Mouse (Mus musculus) spleen, embryonic (tissue): ENCODE data around the gene Asic4.

ENCODE experiments used
- CTCF ChIA-PET: fragments of 350-600 bp; sonication (Branson Sonifier 250); formaldehyde crosslinking; loops from one replicate; lab custom pipeline; 2022; lab: Charles Lee

Gene Asic4

DNA sequence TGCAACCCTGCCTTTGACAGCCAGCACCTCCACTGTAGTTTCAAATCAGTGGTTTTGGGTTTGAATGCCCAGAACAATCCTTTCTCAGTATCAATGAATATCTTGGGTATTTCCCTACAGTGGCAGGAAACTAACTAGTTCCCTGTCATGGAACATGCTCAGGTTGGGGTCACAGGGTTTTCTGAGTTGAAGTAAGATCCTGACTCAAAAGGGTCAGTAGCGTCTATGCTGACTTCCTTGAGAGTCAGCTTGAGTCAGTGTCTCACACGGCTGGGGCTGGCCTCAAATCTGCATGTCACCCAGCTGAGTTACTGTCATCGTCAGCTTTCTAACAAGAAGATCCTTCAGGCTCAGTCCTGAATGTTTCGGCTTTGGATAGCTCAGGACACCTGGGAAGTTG is 48.7 kb downstream of the Asic4 start:
- CTCF ChIA-PET = no interaction called here

DNA sequence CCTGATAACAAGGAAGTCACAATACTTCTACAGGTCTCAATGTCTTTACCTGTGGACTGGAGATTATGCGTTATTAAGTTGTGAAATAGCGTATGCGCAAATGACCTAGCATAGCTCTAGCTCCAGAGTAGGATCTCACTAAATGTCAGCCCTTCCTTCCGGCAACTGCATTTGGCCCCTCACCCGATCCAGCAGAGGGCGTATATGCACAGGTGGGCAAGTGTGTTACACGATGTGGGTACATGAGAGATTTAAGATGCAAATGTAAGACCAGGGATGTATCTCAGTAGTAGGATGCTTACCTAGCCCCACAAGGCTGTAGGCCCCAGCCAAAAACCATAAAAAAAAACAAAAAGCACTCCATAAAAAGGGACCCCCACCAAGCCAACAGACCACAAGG is 49.2 kb downstream of the Asic4 start:
- CTCF ChIA-PET = no interaction called here

DNA sequence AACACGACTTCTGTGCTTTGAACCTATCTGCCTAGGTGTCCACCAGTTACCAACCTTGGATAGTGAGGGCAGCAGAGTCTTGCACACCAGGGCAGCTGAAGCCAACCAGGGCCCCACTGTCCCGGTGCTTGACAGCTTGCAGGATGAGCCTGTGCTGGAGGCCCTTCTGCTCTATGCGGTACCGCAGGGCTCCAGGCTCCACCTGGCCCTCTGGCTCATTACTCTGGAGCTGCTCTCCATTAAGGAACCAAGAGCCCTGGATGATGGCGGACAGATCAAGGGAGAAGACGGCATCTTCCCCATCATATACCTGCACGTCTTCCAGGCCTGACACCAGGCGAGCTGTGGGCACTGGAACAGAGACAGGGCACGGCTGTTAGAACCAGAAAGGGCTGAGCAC is 51.7 kb downstream of the Asic4 start:
- CTCF ChIA-PET = no interaction called here

DNA sequence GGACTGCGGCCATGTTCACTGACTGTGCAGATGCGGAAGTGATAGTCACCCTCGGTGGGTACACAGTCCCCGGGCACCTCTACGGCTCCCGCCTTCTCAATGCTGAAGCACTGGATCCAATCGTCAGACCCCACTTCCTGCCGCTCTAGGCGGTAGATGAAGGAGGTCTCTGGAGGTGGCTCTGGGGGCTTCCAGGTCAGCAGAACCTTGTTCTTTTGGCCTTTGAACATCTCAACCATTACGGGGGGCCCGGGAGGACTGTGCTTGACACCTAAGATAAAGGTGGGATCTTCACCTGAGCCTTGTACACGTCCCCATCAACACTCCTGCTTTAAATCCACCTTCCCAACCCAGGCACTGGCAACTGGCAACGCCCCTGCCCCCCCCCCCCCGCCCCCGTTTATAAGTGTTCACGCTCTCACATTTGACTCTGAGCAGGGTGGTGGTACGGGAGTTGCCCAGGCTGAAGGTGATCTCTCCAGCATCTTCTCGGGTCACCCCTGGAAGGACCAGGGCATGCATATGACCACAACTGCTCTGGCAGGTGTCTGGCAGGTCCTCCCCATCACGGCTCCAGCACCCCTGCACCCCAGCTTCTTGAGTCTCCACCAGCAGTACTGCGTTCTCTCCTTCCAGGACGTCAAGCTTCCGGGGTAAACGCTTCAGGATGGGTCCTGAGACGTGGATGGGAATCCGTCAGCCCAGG is 52.9 kb downstream of the Asic4 start:
- CTCF ChIA-PET = no interaction called here

DNA sequence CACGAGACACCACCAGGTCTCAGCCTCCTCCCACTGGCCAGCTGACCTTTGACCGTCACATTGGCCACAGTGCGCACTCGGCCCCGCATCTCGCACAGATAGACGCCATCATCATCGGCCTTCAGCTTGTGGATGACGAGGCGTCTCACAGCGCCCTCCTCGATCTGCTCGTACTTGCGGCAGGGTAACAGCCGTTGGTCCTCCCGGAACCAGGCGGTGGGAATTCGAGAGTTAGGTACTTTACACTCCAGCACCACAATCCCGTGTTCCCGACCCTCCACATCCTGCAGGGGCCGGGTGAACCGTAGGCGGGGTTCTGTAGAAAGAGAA is 53.4 kb downstream of the Asic4 start:
- CTCF ChIA-PET = no interaction called here

DNA sequence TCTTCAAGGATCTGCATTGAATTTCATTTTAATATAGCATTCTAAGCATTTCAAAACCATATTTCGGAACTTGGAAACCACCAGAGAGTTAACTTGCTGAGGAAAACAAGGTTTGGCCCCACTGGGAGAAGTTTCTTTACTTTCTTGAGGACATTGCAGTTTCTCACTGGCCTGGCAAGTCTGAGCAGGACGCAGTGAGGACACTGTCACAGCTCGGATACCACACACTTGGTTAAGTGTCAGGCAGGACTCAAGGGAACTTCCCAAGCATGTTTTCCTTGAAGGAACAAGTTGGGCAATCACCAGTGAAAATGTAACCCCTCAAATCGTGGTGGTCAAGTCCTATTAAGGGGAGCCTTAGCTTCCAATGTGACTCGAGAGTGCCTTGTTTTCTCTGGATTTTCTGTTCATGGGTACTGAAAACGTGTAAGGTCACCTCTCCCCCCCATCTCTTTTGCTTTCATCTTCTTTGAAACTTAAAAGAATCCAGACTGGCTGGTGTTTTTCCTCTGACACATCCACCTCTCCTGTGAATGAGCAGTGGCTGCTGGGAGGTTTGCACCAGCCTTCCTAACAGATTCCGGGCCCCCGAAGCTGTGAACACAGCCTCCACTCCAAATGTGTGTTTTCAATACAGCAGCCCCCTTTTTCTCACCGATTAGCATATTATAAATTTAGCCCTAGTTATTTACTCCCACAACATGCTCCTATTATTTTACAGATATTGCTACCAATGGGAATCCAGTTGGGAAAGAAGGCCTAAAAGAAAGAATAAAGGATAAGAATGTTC is 54.2 kb downstream of the Asic4 start:
- CTCF ChIA-PET = no interaction called here

DNA sequence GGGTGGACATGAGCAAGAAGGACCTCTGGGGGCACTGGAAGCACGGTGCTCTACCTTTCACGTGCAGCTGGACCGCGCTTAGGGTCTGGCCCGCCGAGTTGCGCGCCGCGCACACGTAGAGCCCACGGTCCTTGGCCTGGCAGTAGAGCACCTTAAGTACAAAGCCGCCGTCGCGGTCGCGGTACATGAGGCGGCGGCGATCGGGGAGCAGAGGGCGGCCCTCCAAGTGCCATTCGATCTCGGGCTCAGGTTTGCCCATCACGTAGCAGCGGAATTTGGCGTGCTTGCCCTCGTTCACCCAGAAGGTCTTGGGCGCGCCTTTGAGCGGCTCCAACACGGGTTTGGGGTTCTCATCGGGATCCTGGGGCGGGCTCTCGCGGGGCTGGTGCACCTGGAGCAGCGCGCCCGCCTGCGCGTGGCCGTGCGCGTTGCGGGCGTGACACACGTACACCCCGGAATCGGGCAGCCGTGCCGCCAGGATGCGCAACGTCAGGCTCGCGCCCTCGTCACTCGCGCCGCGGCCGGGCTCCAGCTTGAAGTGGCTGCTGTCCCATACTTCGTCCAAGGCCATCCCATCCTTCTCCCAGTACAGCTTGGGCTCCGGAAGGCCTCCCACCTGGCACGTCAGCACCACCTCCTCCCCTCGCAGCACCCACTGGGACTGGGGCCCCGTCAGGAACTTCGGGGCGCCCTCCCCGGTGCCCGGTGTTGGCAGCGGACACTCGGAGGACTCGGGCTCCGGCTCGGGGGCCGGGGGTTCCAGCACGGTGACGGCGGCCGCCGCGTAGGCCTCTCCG is 55.1 kb downstream of the Asic4 start:
- CTCF ChIA-PET = no interaction called here

DNA sequence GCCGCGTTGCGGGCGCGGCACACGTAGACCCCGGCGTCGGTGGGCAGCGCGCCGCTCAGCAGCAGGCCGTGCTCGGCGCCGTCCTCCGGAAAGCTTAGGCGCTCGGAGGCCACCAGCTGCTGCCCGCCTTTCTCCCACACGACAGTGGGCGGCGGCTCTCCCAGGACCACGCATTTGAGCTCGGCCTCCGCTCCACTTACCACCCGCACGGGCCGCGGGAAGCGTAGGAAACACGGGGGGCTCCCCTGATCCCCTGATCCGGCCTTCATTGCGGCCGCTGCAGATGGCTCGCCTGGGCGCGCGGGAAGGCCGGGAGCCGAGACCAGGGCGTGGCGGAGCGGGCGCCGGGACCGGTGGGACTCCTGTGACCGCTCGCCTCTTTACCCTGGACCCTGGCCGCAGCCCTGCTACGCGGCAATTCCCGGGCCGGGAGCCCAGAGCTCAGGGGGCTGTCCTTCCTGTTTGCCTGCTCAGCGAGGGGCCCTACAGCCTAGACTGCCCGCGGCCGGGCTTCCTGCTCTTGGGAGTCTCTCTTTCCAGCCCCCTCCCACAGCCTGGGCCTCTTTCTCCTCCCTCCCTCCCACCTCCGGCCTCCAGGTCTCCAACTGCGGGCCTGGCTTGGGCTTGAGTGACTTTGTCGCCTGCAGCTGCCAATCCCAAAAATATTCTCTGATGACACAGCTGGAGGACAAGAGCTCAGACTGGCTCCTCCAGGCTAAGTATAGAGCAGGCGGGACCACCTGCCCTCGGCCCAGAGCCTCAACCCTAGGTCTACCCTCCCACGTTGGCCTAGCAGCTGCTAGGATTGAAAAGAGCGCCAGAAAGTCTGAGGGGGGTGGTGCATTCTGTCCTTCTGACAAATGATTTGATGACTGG is 56.0 kb downstream of the Asic4 start, which contains the start of gene Obsl1:
TSS of gene Obsl1 (minus strand) at position 497 of the 876 bp plus-strand sequence.
- CTCF ChIA-PET = no interaction called here

DNA sequence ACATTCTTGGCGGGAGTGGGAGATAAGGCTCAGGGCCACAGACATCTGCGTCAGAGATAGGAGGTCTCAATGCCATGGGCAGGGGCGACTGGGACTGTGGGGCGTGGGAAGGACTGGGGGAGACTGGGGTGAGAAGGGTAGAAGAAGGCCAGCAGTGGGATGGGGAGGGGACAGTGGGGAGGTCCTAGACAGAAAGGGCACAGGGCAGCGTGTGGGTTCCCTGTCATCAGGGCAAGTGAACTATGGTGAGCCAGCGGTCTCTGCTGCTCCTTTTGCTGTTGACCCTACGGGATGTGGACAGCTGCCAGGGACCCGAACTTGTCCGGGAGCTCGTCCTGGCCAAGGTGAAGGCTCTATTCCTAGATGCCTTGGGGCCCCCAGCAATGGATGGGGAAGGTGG is 56.8 kb downstream of the Asic4 start, which contains the start of gene Inha:
TSS of gene Inha (plus strand) at position 72 of the 400 bp plus-strand sequence.
- CTCF ChIA-PET = no interaction called here

DNA sequence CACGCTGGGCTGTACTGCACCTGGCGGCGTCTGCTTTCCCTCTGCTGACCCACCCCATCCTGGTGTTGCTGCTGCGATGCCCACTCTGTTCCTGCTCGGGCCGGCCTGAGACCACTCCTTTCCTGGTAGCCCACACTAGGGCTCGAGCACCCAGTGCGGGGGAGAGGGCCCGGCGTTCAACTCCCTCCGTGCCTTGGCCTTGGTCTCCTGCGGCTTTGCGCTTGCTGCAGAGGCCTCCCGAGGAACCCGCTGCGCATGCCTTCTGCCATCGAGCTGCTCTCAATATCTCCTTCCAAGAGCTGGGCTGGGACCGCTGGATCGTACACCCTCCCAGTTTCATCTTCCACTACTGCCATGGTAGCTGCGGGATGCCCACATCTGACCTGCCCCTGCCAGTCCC is 59.4 kb downstream of the Asic4 start:
- CTCF ChIA-PET = no interaction called here

DNA sequence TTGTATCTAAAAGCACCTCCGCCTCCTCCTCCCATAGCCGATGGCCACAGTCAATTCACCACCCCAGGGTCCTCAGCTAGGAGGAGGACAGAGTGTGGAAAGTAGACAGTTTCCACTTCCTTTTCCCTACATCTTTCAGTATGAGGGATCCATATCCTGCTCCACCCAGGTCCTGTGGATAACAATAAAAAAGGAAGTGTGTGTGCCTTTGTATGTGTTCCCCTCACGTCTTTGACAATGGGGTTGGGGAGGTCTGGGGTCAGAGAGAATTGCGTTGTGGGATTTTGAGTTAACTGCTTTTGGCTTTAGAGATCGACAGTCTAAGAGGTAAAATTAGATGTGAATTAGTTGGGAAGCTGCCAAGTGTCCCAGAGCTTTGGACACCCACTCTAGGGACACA is 59.9 kb downstream of the Asic4 start:
- CTCF ChIA-PET = interaction anchor here (0.7 kb wide), 1 partner anchor 49 kb away, joined by 9 read pairs; no protein-coding TSS in a partner anchor

DNA sequence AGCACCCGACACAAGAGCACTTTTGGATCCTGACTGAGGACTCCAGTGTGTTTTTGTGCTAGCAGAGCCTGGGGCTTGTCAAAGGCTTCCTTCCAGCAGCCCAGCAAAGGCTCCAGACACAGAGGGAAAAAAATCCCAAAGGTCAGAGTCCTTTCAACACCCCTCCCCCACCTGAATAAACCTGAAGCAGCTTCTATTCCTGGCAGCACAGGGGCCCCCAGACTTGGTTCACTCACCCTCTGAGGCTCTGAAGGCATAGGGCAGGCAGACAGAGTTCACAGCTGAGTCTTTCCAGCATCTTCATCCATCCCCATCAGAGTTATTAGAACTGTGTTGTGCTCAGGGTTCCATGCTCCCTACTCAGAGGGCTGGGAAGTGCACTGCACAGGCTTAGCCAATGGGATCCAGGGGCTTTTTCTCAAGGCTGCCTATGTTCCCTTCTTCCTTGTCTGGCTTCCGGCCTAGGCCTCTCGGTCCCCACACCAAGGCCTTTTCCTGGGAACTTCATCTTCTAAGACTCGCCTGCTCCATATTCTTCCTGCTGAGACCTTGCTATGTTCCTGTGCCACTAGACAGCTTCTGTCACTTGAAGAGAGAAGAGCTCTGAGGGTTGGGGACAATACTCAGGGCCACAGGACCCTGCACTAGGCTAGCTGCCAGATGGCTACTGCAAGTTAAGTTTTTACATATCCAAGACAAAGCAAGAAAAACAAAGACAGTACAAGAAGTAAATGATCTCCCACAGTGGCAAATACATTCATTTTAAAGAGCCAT is 61.4 kb downstream of the Asic4 start:
- CTCF ChIA-PET = no interaction called here

DNA sequence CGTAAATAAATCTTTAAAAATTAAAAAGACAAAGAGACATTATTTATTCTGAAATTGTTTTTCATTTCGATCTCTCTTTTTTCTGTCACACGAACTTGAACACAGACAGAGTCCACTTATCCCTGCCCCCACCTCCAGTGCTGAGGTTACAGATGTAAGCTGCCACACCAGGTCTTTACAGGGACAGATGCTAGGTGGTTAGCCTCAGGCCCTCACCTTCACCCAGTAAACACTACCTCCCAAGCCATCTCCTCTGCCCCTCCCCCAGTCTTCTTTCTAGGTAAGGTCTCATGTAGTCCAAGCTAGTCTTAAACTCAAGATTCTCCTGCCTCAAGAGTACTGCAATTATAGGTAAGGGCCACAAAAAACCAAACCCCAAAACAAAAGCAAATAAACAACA is 62.3 kb downstream of the Asic4 start:
- CTCF ChIA-PET = no interaction called here

DNA sequence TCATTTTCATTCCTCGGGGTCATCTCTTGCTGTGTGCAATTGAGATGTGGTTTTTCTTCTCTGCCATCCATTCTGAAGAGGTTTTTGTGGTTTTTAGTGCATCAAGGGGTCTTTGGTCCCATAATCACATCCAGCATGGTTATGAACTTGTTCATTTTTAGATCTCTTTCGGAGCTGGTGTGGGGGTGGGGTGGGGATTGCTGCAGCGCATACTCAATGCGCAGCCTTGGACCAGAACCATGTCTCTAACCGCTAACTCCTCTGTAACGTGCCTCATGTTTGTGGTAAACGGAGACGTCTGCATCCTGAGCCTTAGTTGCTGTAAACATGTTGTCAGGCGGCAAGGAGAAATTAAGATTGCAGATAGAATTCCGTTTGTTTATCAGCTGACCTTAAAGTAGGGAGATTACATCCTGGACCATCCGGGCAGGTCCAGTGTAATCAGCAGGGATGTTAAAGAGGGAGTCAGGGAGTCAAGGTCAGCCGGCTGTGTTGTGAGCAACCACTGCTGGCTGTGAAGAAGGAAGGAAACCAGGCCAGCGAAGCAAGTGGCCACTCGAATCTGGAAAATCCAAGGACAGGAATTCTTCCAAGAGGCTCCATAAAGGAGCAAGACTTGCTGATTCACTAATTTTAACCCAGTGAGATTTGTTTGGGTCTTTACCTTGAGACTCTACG is 66.6 kb downstream of the Asic4 start:
- CTCF ChIA-PET = no interaction called here

DNA sequence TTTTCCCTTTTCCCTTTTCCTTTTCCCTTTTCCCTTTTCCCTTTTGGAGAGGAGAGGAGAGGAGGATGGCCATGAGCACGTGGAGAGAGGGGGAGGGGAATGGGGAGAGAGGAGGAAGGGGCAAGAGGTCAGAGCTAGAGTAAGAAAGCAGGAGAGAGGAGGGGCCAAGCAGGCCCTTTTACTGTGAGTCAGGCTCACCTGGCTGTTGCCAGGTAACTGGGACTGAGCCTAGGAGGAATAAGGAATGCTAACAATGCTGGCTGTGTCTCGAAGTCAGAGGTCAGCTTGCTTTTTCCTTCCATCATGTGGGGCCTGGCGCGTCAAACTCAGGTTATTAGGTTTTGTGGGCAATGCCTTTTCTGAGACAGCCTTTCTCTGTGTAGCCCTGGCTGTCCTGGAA is 67.7 kb downstream of the Asic4 start:
- CTCF ChIA-PET = no interaction called here

DNA sequence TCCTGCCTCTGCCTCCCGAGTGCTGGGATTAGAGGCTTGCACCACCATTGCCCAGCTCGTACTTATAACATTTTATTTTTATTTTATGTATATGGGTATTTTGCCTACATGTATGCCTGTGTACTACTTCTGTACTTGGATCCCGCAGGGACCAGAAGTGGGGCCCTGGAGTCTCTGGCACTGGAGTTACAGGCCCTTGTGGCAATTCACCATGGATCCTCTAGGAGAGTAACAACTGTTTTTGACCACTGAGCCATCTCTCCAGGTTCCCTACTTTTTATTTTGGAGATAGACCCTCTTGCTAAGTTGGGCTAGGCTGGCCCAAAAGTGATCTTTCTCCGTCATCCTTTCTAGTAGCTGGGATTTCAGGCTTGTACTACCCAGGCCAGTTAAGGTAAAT is 68.2 kb downstream of the Asic4 start:
- CTCF ChIA-PET = no interaction called here

DNA sequence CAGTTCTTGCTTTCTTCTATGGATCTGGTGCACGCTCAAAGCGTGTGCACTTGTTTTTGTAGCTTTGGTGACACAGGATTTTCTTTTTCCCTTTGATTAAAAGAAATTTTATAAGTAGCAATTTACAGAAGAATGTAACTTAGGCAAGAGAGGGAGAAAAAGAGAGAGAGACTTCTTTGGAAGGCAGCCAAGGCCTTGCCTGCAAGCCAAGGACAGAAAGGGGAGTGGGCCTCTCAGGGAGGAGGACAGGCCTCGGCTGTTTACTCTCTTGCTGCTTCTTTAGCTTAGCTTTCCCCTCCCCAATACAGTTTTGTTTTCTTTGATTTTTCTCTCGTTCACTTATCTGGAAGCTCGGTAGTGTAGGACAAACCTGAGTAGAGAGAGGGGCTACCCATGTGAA is 69.3 kb downstream of the Asic4 start:
- CTCF ChIA-PET = interaction anchor here (1.5 kb wide), 1 partner anchor 41 kb away, joined by 7 read pairs; the partner anchor contains the start of genes Chpf and Tmem198

DNA sequence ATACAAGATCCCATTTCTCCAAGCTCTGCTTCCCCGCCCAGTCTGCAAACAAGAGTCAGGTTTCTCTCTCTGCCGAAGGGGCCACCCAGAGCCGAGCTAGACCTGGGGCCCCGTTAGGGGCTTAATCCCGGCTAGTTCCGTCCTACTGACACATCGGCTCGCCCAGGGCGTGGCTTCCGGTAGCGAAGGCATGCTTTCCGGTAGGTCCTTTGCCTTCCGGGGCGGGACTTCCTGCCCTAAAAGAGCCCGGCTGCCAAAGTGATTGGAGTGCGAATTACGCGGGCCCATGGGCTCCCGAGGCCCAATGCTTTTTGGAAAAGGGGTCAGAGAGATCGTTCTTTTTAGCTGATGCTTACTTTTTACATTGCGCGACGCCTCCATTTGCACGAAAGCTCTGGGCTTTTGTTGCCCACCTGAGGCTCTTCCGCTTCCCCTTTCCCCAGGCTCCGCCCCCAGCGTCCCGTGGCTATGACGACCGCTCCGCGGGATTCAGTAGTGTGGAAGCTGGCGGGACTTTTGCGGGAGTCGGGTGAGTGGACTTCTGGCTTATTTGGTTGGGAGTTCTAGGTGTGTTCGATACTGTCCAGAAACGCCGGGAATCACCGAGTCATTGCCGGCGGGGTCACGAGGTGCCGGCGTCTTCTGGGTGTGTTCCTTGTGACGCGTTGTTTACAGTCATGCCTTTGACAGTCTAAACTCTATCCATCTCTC is 71.2 kb downstream of the Asic4 start, which contains the start of gene Stk11ip:
TSS of gene Stk11ip (plus strand) at position 209 of the 711 bp plus-strand sequence.
- CTCF ChIA-PET = interaction anchor here (0.6 to 1.5 kb wide), 5 partner anchors 9 to 47 kb away, joined by 3 to 7 read pairs (median 4); partner anchors contain the start of genes Chpf and Tmem198
